Comparison of ENCODE assay signal across 8 mouse cellular contexts in genomic region chr19:8857689-8858088, GRCm38 (mm10). TPM values are rescaled to one million over a fixed set of nuclear protein-coding genes. Genes with fewer than 3 reads are reported as not detected.
DNase-seq lines count a peak whose midpoint lies in the region; ATAC-seq and TF ChIP-seq lines count a peak whose summit lies in the region.

No protein-coding gene starts in this region.

- H3K9ac ChIP-seq in heart, adult 2 months (ENCODE audit: low read depth, low read length), result no peak overlapping the region

- ATAC-seq in Patski, result no peak
- peak; percentile 81 for ATAC-seq in erythroid progenitor cell, adult 5-6 weeks (replicated peaks; ENCODE audit: low FRiP score, poor library complexity, severe bottlenecking)
- ATAC-seq in inflammation-experienced regulatory T-cells, adult 6 months, result no peak

- peak; percentile 83 for TF ChIP-seq CTCF in heart, adult 2 months (IDR thresholded peaks at IDR 0.05)
- TF ChIP-seq CTCF in Patski (IDR thresholded peaks at IDR 0.05), result peak; percentile 71
- TF ChIP-seq CTCF in lung, adult 2 months (IDR thresholded peaks at IDR 0.05; ENCODE audit: insufficient read depth, low read length), result peak; percentile 86

- H3K4me3 ChIP-seq in heart, adult 2 months, result no peak overlapping the region
- no peak overlapping the region for H3K4me3 ChIP-seq in heart, embryonic 10.5 days
- H3K4me3 ChIP-seq in lung, adult 2 months (replicated peaks; ENCODE audit: extremely low read depth, low read depth, low read length), result no peak overlapping the region

- in situ Hi-C loops in Patski (cut with MboI; ENCODE audit: low pct_unique_long_range_greater_than_20kb), result loop anchor here (25.0 kb wide), 1 partner anchor 580 kb away; no protein-coding TSS in a partner anchor

- no peaks in the 10 kb centered on the region for H3K9me3 ChIP-seq in heart, embryonic 10.5 days

- 0 out of 2 replicates have a peak, but pooled peaks cover 2% of the 10 kb centered on the region for H3K27me3 ChIP-seq in heart, adult 2 months (ENCODE audit: control insufficient read depth, insufficient read depth, low read length)
- H3K27me3 ChIP-seq in heart, embryonic 10.5 days (ENCODE audit: insufficient read depth, poor library complexity, severe bottlenecking), result no peaks in the 10 kb centered on the region
- H3K27me3 ChIP-seq in Patski, result no peaks in the 10 kb centered on the region

- CTCF ChIA-PET in Patski (lab: Charles Lee), result interaction anchor here (2.0 kb wide), 1 partner anchor 252 kb away, joined by 11 read pairs; no protein-coding TSS in a partner anchor

- no peak for TF ChIP-seq EP300 in heart, adult 2 months (IDR thresholded peaks at IDR 0.05; ENCODE audit: insufficient read depth, low read depth, low read length)

- intact Hi-C loops in heart, adult 2 months (cut with DNase I), result loop anchor here (2.0 kb wide), 1 partner anchor 253 kb away; no protein-coding TSS in a partner anchor

- H3K79me2 ChIP-seq in heart, adult 2 months (replicated peaks; ENCODE audit: control insufficient read depth, insufficient read depth, low read length), result no peaks in the 10 kb centered on the region

- no peak overlapping the region for H3K27ac ChIP-seq in heart, adult 2 months
- no peak overlapping the region for H3K27ac ChIP-seq in heart, embryonic 10.5 days

- TF ChIP-seq POLR2A in heart, adult 2 months (IDR thresholded peaks at IDR 0.05; ENCODE audit: insufficient read depth, low read depth, low read length), result no peak
- TF ChIP-seq POLR2A in lung, adult 2 months (IDR thresholded peaks at IDR 0.05; ENCODE audit: borderline replicate concordance, extremely low read depth, low read depth, low read length), result no peak

- H3K4me1 ChIP-seq in heart, adult 2 months (ENCODE audit: control insufficient read depth, insufficient read depth, low read length), result no peaks in the 10 kb centered on the region
- H3K4me1 ChIP-seq in heart, embryonic 10.5 days, result no peaks in the 10 kb centered on the region
- H3K4me1 ChIP-seq in lung, adult 2 months (ENCODE audit: control insufficient read depth, insufficient read depth, low read length), result no peaks in the 10 kb centered on the region

- H3K36me3 ChIP-seq in heart, adult 2 months (ENCODE audit: control insufficient read depth, insufficient read depth, low read length), result no peaks in the 10 kb centered on the region
- no peaks in the 10 kb centered on the region for H3K36me3 ChIP-seq in heart, embryonic 10.5 days

- POLR2A ChIA-PET in Patski (lab: Charles Lee), result no interaction called here

- no peak for DNase-seq in heart, adult 2 months
- DNase-seq in heart, embryonic 10.5 days (ENCODE audit: low spot score), result no peak
- peak; percentile 74 for DNase-seq in 416B (ENCODE audit: low read depth)
- DNase-seq in Patski (ENCODE audit: low read depth, low spot score), result no peak
- no peak for DNase-seq in lung, adult 2 months
- DNase-seq in yolk sac, embryonic 10.5 days (ENCODE audit: low spot score), result no peak

- WGBS in heart, adult 2 months, result 36% methylated on average over 4 of the region's 4 CpGs
- whole genome bisulfite sequencing in heart, embryonic 10.5 days, result 40% methylated on average over 4 of the region's 4 CpGs
- WGBS in lung, adult 2 months, result 31% methylated on average over 4 of the region's 4 CpGs

RNA-seq across cellular contexts. Expression of gene Lrrn4cl, which starts 7.1 kb away (rescaled TPM):
- total RNA-seq in heart, adult 2 months (2021), result 1 to 10 TPM; 2.6 to 3.7 TPM
- polyA plus RNA-seq in heart, adult 2 months (2012; rRNA removed), result 3.8 and 5.7 TPM in 2 replicates
- polyA plus RNA-seq in heart, embryonic 10.5 days (2016; fragmentation: Nextera tagmentation; extraction: Ambion mirVana), result 0.36 and 0.51 TPM in 2 replicates
- 0.10 TPM for polyA plus RNA-seq in Patski (2021)
- 1.7 TPM in 1 of 2 replicates, not detected in the other for total RNA-seq in erythroid progenitor cell, adult 5-6 weeks (2015; ENCODE audit: low replicate concordance)
- 0.39 TPM in 1 of 2 replicates, not detected in the other for total RNA-seq in erythroid progenitor cell, adult 5-6 weeks (2017; ENCODE audit: low replicate concordance)
- polyA plus RNA-seq in lung, adult 2 months (2012; rRNA removed), result 2.1 and 3.4 TPM in 2 replicates
- polyA plus RNA-seq in inflammation-experienced regulatory T-cells, adult 6 months (2017; shearing (Covaris generic)), result under 1 TPM in 1 of 3 experiments, not detected in 2; 0.15 TPM

RNA-seq across cellular contexts. Expression of gene Ubxn1, which starts 13.6 kb away (rescaled TPM):
- total RNA-seq in heart, adult 2 months (2021), result 100 to 1,000 TPM; 108 to 135 TPM
- polyA plus RNA-seq in heart, adult 2 months (2012; rRNA removed), result 60.7 and 62.2 TPM in 2 replicates
- 156 and 193 TPM in 2 replicates for polyA plus RNA-seq in heart, embryonic 10.5 days (2016; fragmentation: Nextera tagmentation; extraction: Ambion mirVana)
- polyA plus RNA-seq in Patski (2021), result 270 TPM
- total RNA-seq in erythroid progenitor cell, adult 5-6 weeks (2015; ENCODE audit: low replicate concordance), result 46.1 and 49.9 TPM in 2 replicates
- total RNA-seq in erythroid progenitor cell, adult 5-6 weeks (2017; ENCODE audit: low replicate concordance), result 73.1 and 101 TPM in 2 replicates
- 84.2 and 101 TPM in 2 replicates for polyA plus RNA-seq in lung, adult 2 months (2012; rRNA removed)
- polyA plus RNA-seq in inflammation-experienced regulatory T-cells, adult 6 months (2017; shearing (Covaris generic)), result 10 to 100 TPM; 56.1 to 63.1 (median 57.6) TPM

RNA-seq across cellular contexts. Expression of gene Gng3, which starts 18.7 kb away (rescaled TPM):
- not detected for total RNA-seq in heart, adult 2 months (2021)
- polyA plus RNA-seq in heart, adult 2 months (2012; rRNA removed), result 0.23 and 0.35 TPM in 2 replicates
- 2.6 and 4.7 TPM in 2 replicates for polyA plus RNA-seq in heart, embryonic 10.5 days (2016; fragmentation: Nextera tagmentation; extraction: Ambion mirVana)
- polyA plus RNA-seq in Patski (2021), result 0.50 TPM
- not detected in 2 replicates for total RNA-seq in erythroid progenitor cell, adult 5-6 weeks (2015; ENCODE audit: low replicate concordance)
- total RNA-seq in erythroid progenitor cell, adult 5-6 weeks (2017; ENCODE audit: low replicate concordance), result not detected in 2 replicates
- 0.11 and 0.19 TPM in 2 replicates for polyA plus RNA-seq in lung, adult 2 months (2012; rRNA removed)
- 1 to 10 TPM in 2 of 3 experiments, under 1 TPM in 1; 0.72 to 3.3 (median 1.6) TPM for polyA plus RNA-seq in inflammation-experienced regulatory T-cells, adult 6 months (2017; shearing (Covaris generic))

RNA-seq across cellular contexts. Expression of gene Bscl2, which starts 20.4 kb away (rescaled TPM):
- total RNA-seq in heart, adult 2 months (2021), result 10 to 100 TPM; 22.6 to 23.5 TPM
- polyA plus RNA-seq in heart, adult 2 months (2012; rRNA removed), result 52.3 and 67.7 TPM in 2 replicates
- polyA plus RNA-seq in heart, embryonic 10.5 days (2016; fragmentation: Nextera tagmentation; extraction: Ambion mirVana), result 46.2 and 51.1 TPM in 2 replicates
- polyA plus RNA-seq in Patski (2021), result 4.1 TPM
- total RNA-seq in erythroid progenitor cell, adult 5-6 weeks (2015; ENCODE audit: low replicate concordance), result 33.9 and 36.0 TPM in 2 replicates
- 20.2 and 27.1 TPM in 2 replicates for total RNA-seq in erythroid progenitor cell, adult 5-6 weeks (2017; ENCODE audit: low replicate concordance)
- 140 and 164 TPM in 2 replicates for polyA plus RNA-seq in lung, adult 2 months (2012; rRNA removed)
- polyA plus RNA-seq in inflammation-experienced regulatory T-cells, adult 6 months (2017; shearing (Covaris generic)), result 100 to 1,000 TPM in 1 of 3 experiments, 10 to 100 TPM in 2; 81.9 to 106 (median 95.9) TPM

RNA-seq across cellular contexts. Expression of gene Uqcc3, which starts 23.0 kb away (rescaled TPM):
- 10 to 100 TPM; 49.9 to 56.5 TPM for total RNA-seq in heart, adult 2 months (2021)
- polyA plus RNA-seq in heart, adult 2 months (2012; rRNA removed), result 43.7 and 48.6 TPM in 2 replicates
- polyA plus RNA-seq in heart, embryonic 10.5 days (2016; fragmentation: Nextera tagmentation; extraction: Ambion mirVana), result 58.9 and 59.4 TPM in 2 replicates
- 50.7 TPM for polyA plus RNA-seq in Patski (2021)
- total RNA-seq in erythroid progenitor cell, adult 5-6 weeks (2015; ENCODE audit: low replicate concordance), result 8.8 and 23.1 TPM in 2 replicates
- total RNA-seq in erythroid progenitor cell, adult 5-6 weeks (2017; ENCODE audit: low replicate concordance), result 7.8 TPM in 1 of 2 replicates, not detected in the other
- polyA plus RNA-seq in lung, adult 2 months (2012; rRNA removed), result 26.2 and 37.6 TPM in 2 replicates
- polyA plus RNA-seq in inflammation-experienced regulatory T-cells, adult 6 months (2017; shearing (Covaris generic)), result 10 to 100 TPM; 78.4 to 90.3 (median 89.6) TPM
